Mouse (Mus musculus) lung, embryonic 15.5 days (tissue): ENCODE measurements around the gene Rtp4. TPM values are rescaled to one million over a fixed set of nuclear protein-coding genes. Genes with fewer than 3 reads are reported as not detected.

Experiments
- ATAC-seq: fragments of 200-750 bp; cut with Nextera tagmentation; 2 replicates; pipeline ENCODE4 v1.8.0; 2017; ENCODE audit warnings: moderate number of reproducible peaks, borderline replicate concordance; ENCODE audit not compliant: low FRiP score, low TSS enrichment; ENCODE audit errors: extremely low read depth
- H3K27ac ChIP-seq: fragments of 300-500 bp; sonication (generic); 2 replicates; pipeline ENCODE4 v1.5.1; 2015; ENCODE audit warnings: moderate library complexity, mild to moderate bottlenecking, inconsistent platforms
- H3K27me3 ChIP-seq: fragments of 300-500 bp; sonication (generic); 2 replicates; pipeline ENCODE4 v1.6.1; 2015; ENCODE audit warnings: inconsistent platforms
- H3K36me3 ChIP-seq: fragments of 300-500 bp; sonication (generic); 2 replicates; pipeline ENCODE4 v1.6.1; 2015; ENCODE audit warnings: inconsistent platforms
- H3K4me1 ChIP-seq: fragments of 300-500 bp; sonication (generic); 2 replicates; pipeline ENCODE4 v1.6.1; 2015; ENCODE audit warnings: inconsistent platforms
- H3K4me2 ChIP-seq: fragments of 300-500 bp; sonication (generic); 2 replicates; pipeline ENCODE4 v1.6.1; 2015; ENCODE audit warnings: inconsistent platforms, mild to moderate bottlenecking, moderate library complexity
- H3K4me3 ChIP-seq: fragments of 300-500 bp; sonication (generic); 2 replicates; pipeline ENCODE4 v1.5.1; 2015; ENCODE audit warnings: mild to moderate bottlenecking, inconsistent platforms
- H3K9ac ChIP-seq: fragments of 300-500 bp; sonication (generic); 2 replicates; pipeline ENCODE4 v1.6.1; 2015; ENCODE audit warnings: inconsistent platforms
- H3K9me3 ChIP-seq: fragments of 300-500 bp; sonication (generic); 2 replicates; pipeline ENCODE4 v1.6.1; 2016; ENCODE audit warnings: inconsistent platforms
- WGBS: fragments of 180-500 bp; shearing (Covaris S2); methylation state at CpG from one replicate; pipeline ENCODE4 v1.1.7; 2015; 5-methylcytosine and 5-hydroxymethylcytosine counted together
- polyA plus RNA-seq: library from polyadenylated mRNA; unstranded; fragments of >200 nt; fragmentation: Nextera tagmentation; extraction: Ambion mirVana; gene quantifications from 2 replicates; pipeline ENCODE4 v1.2.1, GENCODE M21; 2015

Gene Rtp4
- polyA plus RNA-seq, 1 experiment from 2014 or later, result 10.1 TPM

- ATAC-seq, result no peak
- peaks cover 33% of the 10 kb centered on the region for H3K4me1 ChIP-seq
- no peak overlapping the region for H3K4me2 ChIP-seq
- H3K4me3 ChIP-seq, result no peak overlapping the region
- no peak overlapping the region for H3K9ac ChIP-seq
- H3K27ac ChIP-seq, result peak overlapping the region; percentile 13; the same call in 1 of the 2 replicates
- no peaks in the 10 kb centered on the region for H3K27me3 ChIP-seq
- H3K36me3 ChIP-seq, result no peaks in the 10 kb centered on the region
- H3K9me3 ChIP-seq, result no peaks in the 10 kb centered on the region
- WGBS, result 26% methylated on average over 1 of the region's 1 CpGs
Observed at GRCm38 (mm10) chr16:23497881-23498280, 22.2 kb upstream of the Rtp4 start.

DNA sequence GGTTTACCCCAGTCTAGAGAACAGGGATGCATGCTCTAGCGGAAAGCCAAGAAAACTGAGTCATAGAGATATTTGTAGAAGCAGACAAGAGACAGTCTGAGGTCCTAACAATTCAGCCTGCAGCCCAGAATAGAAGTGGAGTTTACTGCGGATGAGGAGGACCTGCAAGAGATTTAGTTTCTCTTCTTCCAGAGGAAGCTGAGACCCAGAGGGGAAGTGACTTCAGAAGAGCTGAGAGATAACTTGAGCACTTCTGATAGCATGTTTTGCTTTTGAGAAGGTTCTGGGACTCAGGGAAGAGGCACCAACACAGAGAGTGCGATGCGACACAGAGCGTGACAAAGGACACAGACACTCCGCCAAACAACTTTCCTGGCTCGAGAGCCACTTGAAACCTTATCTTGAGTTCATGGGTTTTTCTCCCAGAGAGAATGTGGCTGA lies 21.4 kb upstream of the Rtp4 start:
- Histone ChIP-seq H3K4me1 (peaks cover 33% of the 10 kb centered on the region), H3K36me3 (no peaks in the 10 kb centered on the region), H3K4me3 (no peak overlapping the region), H3K27me3 (no peaks in the 10 kb centered on the region), H3K27ac (peak overlapping the region; percentile 43; the same call in 1 of the 2 replicates), H3K9ac (no peak overlapping the region), H3K9me3 (no peaks in the 10 kb centered on the region), H3K4me2 (peak overlapping the region; percentile 11; the same call in 1 of the 2 replicates)
- ATAC-seq, result no peak
- WGBS, result 23% methylated on average over 7 of the region's 7 CpGs

DNA sequence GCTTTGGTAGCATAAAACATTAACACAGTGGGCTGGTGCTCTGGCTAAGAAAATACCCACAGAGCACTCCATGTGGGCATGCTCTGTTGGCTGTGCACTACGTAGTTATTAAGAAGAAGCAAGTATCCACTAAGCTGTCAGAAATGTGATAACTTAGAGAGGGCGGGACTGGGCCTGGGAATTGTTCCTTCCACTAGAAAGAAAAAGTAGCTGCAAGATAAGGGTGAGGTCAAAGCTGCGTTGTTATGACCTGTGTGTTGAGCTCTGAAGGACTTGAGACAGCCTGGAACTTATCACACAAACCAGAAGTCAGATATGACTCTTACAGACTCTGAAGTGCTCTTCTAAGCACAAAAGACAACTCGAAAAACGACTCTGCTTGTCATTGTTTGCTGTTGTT lies 19.5 kb upstream of the Rtp4 start:
- Histone ChIP-seq H3K27me3 (no peaks in the 10 kb centered on the region), H3K27ac (no peak overlapping the region), H3K9me3 (no peaks in the 10 kb centered on the region), H3K36me3 (no peaks in the 10 kb centered on the region), H3K4me2 (no peak overlapping the region), H3K9ac (no peak overlapping the region), H3K4me1 (peaks cover 33% of the 10 kb centered on the region), H3K4me3 (no peak overlapping the region)
- no peak for ATAC-seq
- WGBS, result 50% methylated on average over 5 of the region's 5 CpGs

DNA sequence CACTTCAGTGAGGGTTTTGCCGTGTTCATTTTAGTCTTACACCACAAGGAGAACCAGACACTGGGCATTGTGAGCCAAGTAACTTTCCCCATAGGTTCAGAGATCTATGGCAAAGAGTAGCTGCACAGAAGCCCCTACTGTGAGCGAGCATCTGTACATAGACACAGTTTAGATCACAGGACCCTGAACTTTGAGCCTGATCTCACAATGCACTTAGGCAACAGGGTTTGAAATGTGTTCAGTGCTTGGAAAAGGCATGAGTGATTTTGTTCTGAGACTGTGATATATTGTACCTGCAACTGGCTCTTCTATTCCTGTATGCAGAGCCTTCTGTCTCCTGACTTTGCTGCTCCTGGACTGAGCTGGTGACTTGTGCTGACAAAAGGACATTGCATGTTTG lies 18.8 kb upstream of the Rtp4 start:
- H3K9ac ChIP-seq, result no peak overlapping the region

DNA sequence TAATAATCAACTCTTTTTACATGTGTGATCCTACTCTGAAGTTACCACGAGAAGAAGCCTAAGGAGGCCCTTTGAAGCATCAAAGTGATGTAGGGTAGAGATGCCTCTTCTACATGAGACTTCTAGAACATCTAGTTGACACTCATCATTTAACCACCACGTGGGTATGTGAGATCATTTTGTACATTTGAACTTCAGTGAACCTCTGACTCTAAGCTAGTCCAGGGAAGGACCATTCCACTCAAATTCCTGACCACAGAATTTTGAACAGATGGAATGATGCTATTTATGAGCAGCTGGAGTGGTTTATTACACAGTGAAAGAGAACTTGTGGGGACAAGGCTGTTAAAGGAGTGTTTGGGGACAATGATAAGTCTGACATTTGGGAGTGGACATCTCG lies 17.6 kb upstream of the Rtp4 start:
- H3K9me3 ChIP-seq, result no peaks in the 10 kb centered on the region
- no peak overlapping the region for H3K4me3 ChIP-seq
- no peaks in the 10 kb centered on the region for H3K27me3 ChIP-seq
- WGBS, result 58% methylated on average over 3 of the region's 3 CpGs
- H3K9ac ChIP-seq, result no peak overlapping the region
- H3K36me3 ChIP-seq, result no peaks in the 10 kb centered on the region
- ATAC-seq, result no peak
- H3K27ac ChIP-seq, result no peak overlapping the region
- H3K4me2 ChIP-seq, result no peak overlapping the region
- H3K4me1 ChIP-seq, result peaks cover 21% of the 10 kb centered on the region

More for the DNA sequence above, 18.8 kb upstream of the Rtp4 start:
- H3K27me3 ChIP-seq, result no peaks in the 10 kb centered on the region
- no peak overlapping the region for H3K4me3 ChIP-seq
- H3K9me3 ChIP-seq, result no peaks in the 10 kb centered on the region
- 75% methylated on average over 2 of the region's 2 CpGs for WGBS
- peaks cover 33% of the 10 kb centered on the region for H3K4me1 ChIP-seq
- no peak overlapping the region for H3K27ac ChIP-seq
- ATAC-seq, result no peak
- no peaks in the 10 kb centered on the region for H3K36me3 ChIP-seq
- no peak overlapping the region for H3K4me2 ChIP-seq

DNA sequence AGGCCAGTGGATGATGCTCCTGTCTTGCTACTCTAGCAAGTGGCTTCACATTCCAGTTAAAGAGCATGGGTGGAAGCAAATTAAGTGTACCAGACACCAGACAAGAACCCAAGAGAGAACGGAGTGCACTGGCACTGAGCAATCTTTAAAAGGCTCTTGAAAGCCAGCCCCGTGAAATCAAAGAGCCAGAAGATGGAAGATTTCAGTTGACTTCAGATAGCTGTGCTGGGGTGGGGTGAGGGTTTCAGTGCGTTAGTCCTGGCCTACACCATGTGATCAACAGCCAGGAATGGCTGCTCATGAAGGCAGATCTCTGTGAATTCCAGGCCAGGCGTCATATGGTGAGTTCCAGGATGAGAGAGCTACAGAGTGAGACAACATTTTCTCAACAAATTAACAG lies 16.7 kb upstream of the Rtp4 start:
- ATAC-seq, result no peak
- Histone ChIP-seq H3K9ac (no peak overlapping the region), H3K36me3 (no peaks in the 10 kb centered on the region), H3K4me1 (peaks cover 12% of the 10 kb centered on the region), H3K27me3 (no peaks in the 10 kb centered on the region), H3K9me3 (no peaks in the 10 kb centered on the region), H3K4me3 (no peak overlapping the region), H3K4me2 (no peak overlapping the region), H3K27ac (no peak overlapping the region)
- 61% methylated on average over 4 of the region's 4 CpGs for WGBS

DNA sequence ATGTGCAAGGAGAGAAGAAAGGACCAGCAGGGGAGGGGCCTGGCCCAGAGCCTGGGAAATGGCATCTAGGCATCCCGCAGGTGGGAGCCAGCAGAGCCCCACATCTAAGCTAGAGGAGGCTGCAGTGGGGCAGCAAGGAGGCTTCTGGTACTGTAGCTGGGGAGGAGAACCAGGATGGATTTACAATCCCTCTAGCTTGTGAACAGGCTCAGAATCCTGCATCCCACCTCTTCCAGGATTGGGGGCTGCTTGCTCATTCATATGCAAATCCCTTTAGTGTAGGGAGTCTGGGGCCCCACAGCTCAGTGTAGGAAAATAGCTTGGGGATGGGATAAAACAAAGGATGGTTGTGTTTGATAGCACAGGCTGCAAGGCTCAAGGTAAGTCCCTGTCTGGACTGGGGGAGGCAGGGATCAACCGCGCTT lies 15.8 kb upstream of the Rtp4 start:
- Histone ChIP-seq H3K27me3 (no peaks in the 10 kb centered on the region), H3K9ac (no peak overlapping the region), H3K36me3 (no peaks in the 10 kb centered on the region), H3K9me3 (no peaks in the 10 kb centered on the region), H3K4me1 (peaks cover 2% of the 10 kb centered on the region), H3K27ac (no peak overlapping the region), H3K4me2 (no peak overlapping the region), H3K4me3 (no peak overlapping the region)
- 70% methylated on average over 3 of the region's 3 CpGs for WGBS
- no peak for ATAC-seq

GRCm38 (mm10) chr16:23505904-23506687 lies 14.0 kb upstream of the Rtp4 start:
- Histone ChIP-seq H3K36me3 (no peaks in the 10 kb centered on the region), H3K4me1 (no peaks in the 10 kb centered on the region), H3K27me3 (no peaks in the 10 kb centered on the region), H3K4me3 (no peak overlapping the region), H3K4me2 (no peak overlapping the region), H3K9me3 (no peaks in the 10 kb centered on the region), H3K27ac (no peak overlapping the region), H3K9ac (no peak overlapping the region)
- 38% methylated on average over 11 of the region's 11 CpGs for WGBS
- no peak for ATAC-seq

GRCm38 (mm10) chr16:23511166-23511935 lies 8.7 kb upstream of the Rtp4 start:
- Histone ChIP-seq H3K27me3 (no peaks in the 10 kb centered on the region), H3K27ac (no peak overlapping the region), H3K36me3 (no peaks in the 10 kb centered on the region), H3K4me3 (no peak overlapping the region), H3K9ac (no peak overlapping the region), H3K4me1 (peaks cover 11% of the 10 kb centered on the region), H3K4me2 (no peak overlapping the region), H3K9me3 (no peaks in the 10 kb centered on the region)
- ATAC-seq, result no peak
- WGBS, result 65% methylated on average over 4 of the region's 4 CpGs

- no peak overlapping the region for H3K4me2 ChIP-seq
- H3K27ac ChIP-seq, result no peak overlapping the region
- no peak overlapping the region for H3K4me3 ChIP-seq
- ATAC-seq, result no peak
- H3K36me3 ChIP-seq, result no peaks in the 10 kb centered on the region
- 74% methylated on average over 1 of the region's 1 CpGs for WGBS
- no peaks in the 10 kb centered on the region for H3K9me3 ChIP-seq
- no peak overlapping the region for H3K9ac ChIP-seq
- peaks cover 29% of the 10 kb centered on the region for H3K4me1 ChIP-seq
- no peaks in the 10 kb centered on the region for H3K27me3 ChIP-seq
Observed at GRCm38 (mm10) chr16:23513401-23513800, 6.7 kb upstream of the Rtp4 start.

GRCm38 (mm10) chr16:23515766-23516165 lies 4.3 kb upstream of the Rtp4 start:
- 30% methylated on average over 3 of the region's 3 CpGs for WGBS
- Histone ChIP-seq H3K4me1 (peaks cover 52% of the 10 kb centered on the region), H3K9ac (no peak overlapping the region), H3K4me2 (no peak overlapping the region), H3K27me3 (no peaks in the 10 kb centered on the region), H3K36me3 (no peaks in the 10 kb centered on the region), H3K4me3 (no peak overlapping the region), H3K9me3 (no peaks in the 10 kb centered on the region), H3K27ac (no peak overlapping the region)
- ATAC-seq, result peak; percentile 60; the same call in 1 of the 2 replicates

DNA sequence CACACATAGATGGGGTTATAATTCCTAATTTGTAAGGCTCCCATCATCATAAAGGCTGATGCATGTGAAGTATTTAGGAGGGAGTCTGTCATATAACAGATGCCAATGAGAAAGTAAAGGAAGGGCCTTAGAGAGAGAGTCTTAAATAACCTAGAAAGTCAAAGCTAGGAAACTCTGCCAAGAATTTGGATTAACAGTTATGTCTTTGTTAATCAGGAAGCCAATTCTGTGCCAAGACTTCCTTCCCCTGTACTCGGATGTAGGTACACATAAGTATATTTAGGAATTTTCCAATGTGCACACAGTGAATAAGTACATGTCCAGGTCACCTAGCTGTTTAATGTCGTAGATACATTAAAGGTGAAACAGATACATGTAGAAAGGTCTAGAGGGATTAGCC lies 3.5 kb upstream of the Rtp4 start:
- Histone ChIP-seq H3K4me1 (peaks cover 54% of the 10 kb centered on the region), H3K36me3 (no peaks in the 10 kb centered on the region), H3K27me3 (no peaks in the 10 kb centered on the region), H3K9ac (no peak overlapping the region), H3K4me3 (no peak overlapping the region), H3K4me2 (no peak overlapping the region), H3K27ac (no peak overlapping the region), H3K9me3 (no peaks in the 10 kb centered on the region)
- WGBS, result 41% methylated on average over 2 of the region's 2 CpGs
- ATAC-seq, result no peak
